ENCODE assay signal across 8 mouse cellular contexts in the genomic region with DNA sequence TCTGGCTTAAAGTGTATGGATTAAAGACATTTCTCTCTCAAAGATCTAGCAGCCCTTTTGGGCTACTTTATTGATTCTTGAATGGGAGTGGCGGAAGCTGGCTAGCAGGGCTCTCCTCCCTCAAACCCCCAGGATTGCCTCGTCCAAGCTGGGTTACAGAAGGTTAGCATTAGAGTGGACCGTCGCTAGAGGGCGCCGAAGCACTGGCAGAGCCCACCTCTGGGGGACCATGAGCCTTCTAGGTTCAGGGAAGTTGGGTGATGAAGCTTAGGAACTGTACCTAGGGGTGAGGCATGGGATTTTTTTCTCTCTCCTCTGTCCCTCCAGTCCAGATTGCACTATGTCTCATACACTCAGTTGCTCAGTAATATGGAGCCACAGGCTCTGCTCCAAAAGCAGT. TPM values are rescaled to one million over a fixed set of nuclear protein-coding genes. Genes with fewer than 3 reads are reported as not detected.
DNase-seq lines count a peak whose midpoint lies in the region; ATAC-seq and TF ChIP-seq lines count a peak whose summit lies in the region.

No protein-coding gene starts in this region.

- no peaks in the 10 kb centered on the region for H3K4me1 ChIP-seq in ES-Bruce4 (ENCODE audit: control insufficient read depth, insufficient read depth, low read length)

- no peak overlapping the region for H3K4me3 ChIP-seq in ES-Bruce4 (ENCODE audit: low read depth, low read length)
- H3K4me3 ChIP-seq in layer of hippocampus, adult 2 months = no peak overlapping the region

- H3K27ac ChIP-seq in ES-Bruce4 (ENCODE audit: insufficient read depth, low read length) = no peak overlapping the region
- no peak overlapping the region for H3K27ac ChIP-seq in layer of hippocampus, adult 2 months

- no peak overlapping the region for H3K9ac ChIP-seq in ES-Bruce4 (ENCODE audit: low read depth, poor library complexity, severe bottlenecking)

- TF ChIP-seq EP300 in ES-Bruce4 (IDR thresholded peaks at IDR 0.05; ENCODE audit: insufficient read depth, low read depth, low read length) = no peak

- H3K27me3 ChIP-seq in ES-Bruce4 (ENCODE audit: control insufficient read depth, insufficient read depth, low read length, poor library complexity, severe bottlenecking) = no peaks in the 10 kb centered on the region

- peak; percentile 92 for TF ChIP-seq CTCF in ES-Bruce4 (IDR thresholded peaks at IDR 0.05; ENCODE audit: low read depth, low read length)
- peak; percentile 90 for TF ChIP-seq CTCF in layer of hippocampus, adult 2 months (conservative IDR thresholded peaks at IDR 0.05)

- intact Hi-C loops in heart, postnatal 36 days (cut with DNase I) = loop anchor here (1.0 kb wide), 1 partner anchor 815 kb away; no protein-coding TSS in a partner anchor

- ATAC-seq in activated CD4-positive, CD25-positive, alpha-beta regulatory T cell, adult 4 months = no peak

- no peaks in the 10 kb centered on the region for H3K36me3 ChIP-seq in ES-Bruce4 (ENCODE audit: control insufficient read depth, insufficient read depth, low read length, poor library complexity, severe bottlenecking)

- DNase-seq in ZHBTc4 (ENCODE audit: low read depth, low spot score) = peak; percentile 78
- peak; percentile 89 for DNase-seq in embryo, embryonic 10.5 days (ENCODE audit: low spot score)
- peak; percentile 24 to 59 for DNase-seq in heart, postnatal 36 days
- DNase-seq in layer of hippocampus, adult 2 months (ENCODE audit: low spot score in 2 of 2) = peak; percentile 39 to 76
- peak; percentile 9 for DNase-seq in lung, postnatal 25 days (ENCODE audit: low spot score)
- peak; percentile 52 for DNase-seq in right cerebral cortex, adult 18-20 months

- H3K9me3 ChIP-seq in ES-Bruce4 (replicated peaks; ENCODE audit: control insufficient read depth, insufficient read depth, low read length, poor library complexity, severe bottlenecking) = no peaks in the 10 kb centered on the region

- TF ChIP-seq POLR2A in ES-Bruce4 (IDR thresholded peaks at IDR 0.05; ENCODE audit: insufficient read depth, low read length) = no peak

RNA-seq across cellular contexts. Expression of gene Cpne4, which starts 27.4 kb away (rescaled TPM):
- not detected in 2 replicates for polyA plus RNA-seq in ES-Bruce4 (2011; ENCODE audit: insufficient read depth, insufficient read length, low read depth, missing spikeins)
- total RNA-seq in heart, postnatal 36 days (2021) = under 1 TPM; 0.11 to 0.14 TPM
- total RNA-seq in layer of hippocampus, adult 2 months (2021) = 100 to 1,000 TPM; 148 to 152 TPM
- not detected for polyA plus RNA-seq in activated CD4-positive, CD25-positive, alpha-beta regulatory T cell, adult 4 months (2017; shearing (Covaris generic))

Comparison
In these comparisons a context has a peak if more than half of its experiments do, and no peak if none do; other contexts are left out.
1. DNase-seq: peak in every context shown above with its lines; median percentile 89 in embryo, embryonic 10.5 days; 78 in ZHBTc4; 58 in layer of hippocampus, adult 2 months; 52 in right cerebral cortex, adult 18-20 months; 42 in heart, postnatal 36 days; 9 in lung, postnatal 25 days.
2. RNA of gene Cpne4, which starts 27.4 kb away (total RNA-seq): 148 to 152 TPM in layer of hippocampus, adult 2 months; 0.11 to 0.14 TPM in heart, postnatal 36 days; every median in the first group is over 100 times any median in the second.